Mouse (Mus musculus): ENCODE data around the gene Hist1h2bh. TPM values are rescaled to one million over a fixed set of nuclear protein-coding genes. Genes with fewer than 3 reads are reported as not detected.

Gene Hist1h2bh
- polyA plus RNA-seq, 2 experiments from 2014 or later = 0.38 TPM; not detected in 1

GRCm38 (mm10) chr13:23505662-23506345 lies 37.4 kb downstream of the Hist1h2bh start:
- no peak for ATAC-seq

GRCm38 (mm10) chr13:23503797-23504196 lies 39.4 kb downstream of the Hist1h2bh start:
- no peak for ATAC-seq

GRCm38 (mm10) chr13:23502916-23503315 lies 40.3 kb downstream of the Hist1h2bh start:
- ATAC-seq = no peak

- no peak for ATAC-seq
Measured at GRCm38 (mm10) chr13:23502031-23502567, 41.1 kb downstream of the Hist1h2bh start.

- ATAC-seq = no peak
Measured at GRCm38 (mm10) chr13:23501511-23501910, 41.7 kb downstream of the Hist1h2bh start.

- no peak for ATAC-seq
Measured at GRCm38 (mm10) chr13:23500424-23501200, 42.6 kb downstream of the Hist1h2bh start.

- ATAC-seq = no peak
Measured at GRCm38 (mm10) chr13:23499943-23500342, 43.2 kb downstream of the Hist1h2bh start.

- no peak for ATAC-seq
Measured at GRCm38 (mm10) chr13:23498653-23499052, 44.5 kb downstream of the Hist1h2bh start.

- ATAC-seq = no peak
Measured at GRCm38 (mm10) chr13:23497656-23498321, 45.4 kb downstream of the Hist1h2bh start.

GRCm38 (mm10) chr13:23495526-23495925 lies 47.7 kb downstream of the Hist1h2bh start:
- ATAC-seq = no peak

- no peak for ATAC-seq
Measured at GRCm38 (mm10) chr13:23491990-23492389, 51.2 kb downstream of the Hist1h2bh start.

Other genes starting within 250 kb of the Hist1h2bh start
- 10 to 100 TPM; 29.2 to 34.1 TPM for gene Zfp322a, start 174.2 kb downstream of the Hist1h2bh start, polyA plus RNA-seq (2017; shearing (Covaris generic))
- gene Abt1, start 119.5 kb downstream of the Hist1h2bh start, polyA plus RNA-seq (2017; shearing (Covaris generic)) = 10 to 100 TPM; 10.4 to 11.1 TPM
- not detected for gene Btn1a1, start 77.5 kb downstream of the Hist1h2bh start, polyA plus RNA-seq (2017; shearing (Covaris generic))
- not detected for gene Btn2a2, start 54.5 kb downstream of the Hist1h2bh start, polyA plus RNA-seq (2017; shearing (Covaris generic))
- gene Hist1h4h, start 12.3 kb downstream of the Hist1h2bh start, polyA plus RNA-seq (2017; shearing (Covaris generic)) = 1 to 10 TPM; 2.7 to 3.2 TPM
- not detected for gene Hist1h2af, start 9.5 kb downstream of the Hist1h2bh start, polyA plus RNA-seq (2017; shearing (Covaris generic))
- gene Hist1h3g, start 8.0 kb downstream of the Hist1h2bh start, polyA plus RNA-seq (2017; shearing (Covaris generic)) = 1 to 10 TPM in 1 of 2 experiments, not detected in 1; 1.1 TPM
- gene Hist1h3f, start 660 bp upstream of the Hist1h2bh start, polyA plus RNA-seq (2017; shearing (Covaris generic)) = 1 to 10 TPM in 1 of 2 experiments, not detected in 1; 1.1 TPM
- 1 to 10 TPM in 1 of 2 experiments, not detected in 1; 2.8 TPM for gene Hist1h4f, start 8.3 kb upstream of the Hist1h2bh start, polyA plus RNA-seq (2017; shearing (Covaris generic))
- under 1 TPM; 0.31 to 0.79 TPM for gene Hist1h1d, start 9.9 kb upstream of the Hist1h2bh start, polyA plus RNA-seq (2017; shearing (Covaris generic))
- gene Hist1h3e, start 19.0 kb upstream of the Hist1h2bh start, polyA plus RNA-seq (2017; shearing (Covaris generic)) = 1 to 10 TPM in 1 of 2 experiments, under 1 TPM in 1; 0.86 to 1.6 TPM
- 10 to 100 TPM; 26.7 to 59.1 TPM for gene Hist1h2ae, start 27.8 kb upstream of the Hist1h2bh start, polyA plus RNA-seq (2017; shearing (Covaris generic))
- gene Hist1h2bg, start 28.0 kb upstream of the Hist1h2bh start, polyA plus RNA-seq (2017; shearing (Covaris generic)) = 1 to 10 TPM; 4.0 to 5.7 TPM
- under 1 TPM in 1 of 2 experiments, not detected in 1; 0.83 TPM for gene Hist1h2bf, start 30.8 kb upstream of the Hist1h2bh start, polyA plus RNA-seq (2017; shearing (Covaris generic))
- gene Hist1h2ad, start 31.0 kb upstream of the Hist1h2bh start, polyA plus RNA-seq (2017; shearing (Covaris generic)) = 1 to 10 TPM in 1 of 2 experiments, not detected in 1; 2.3 TPM
- gene Hist1h3d, start 32.4 kb upstream of the Hist1h2bh start, polyA plus RNA-seq (2017; shearing (Covaris generic)) = not detected
- 10 to 100 TPM; 36.8 to 39.3 TPM for gene Hist1h4d, start 38.2 kb upstream of the Hist1h2bh start, polyA plus RNA-seq (2017; shearing (Covaris generic))
- 1 to 10 TPM; 1.5 to 1.7 TPM for gene Hist1h2be, start 77.7 kb upstream of the Hist1h2bh start, polyA plus RNA-seq (2017; shearing (Covaris generic))
- gene Hist1h1e, start 79.2 kb upstream of the Hist1h2bh start, polyA plus RNA-seq (2017; shearing (Covaris generic)) = 10 to 100 TPM; 11.9 to 13.5 TPM
- gene Hist1h2ac, start 140.6 kb upstream of the Hist1h2bh start, polyA plus RNA-seq (2017; shearing (Covaris generic)) = under 1 TPM in 1 of 2 experiments, not detected in 1; 0.28 TPM
- gene Hist1h2bc, start 140.8 kb upstream of the Hist1h2bh start, polyA plus RNA-seq (2017; shearing (Covaris generic)) = 1 to 10 TPM in 1 of 2 experiments, under 1 TPM in 1; 0.85 to 5.4 TPM
- gene Hist1h1t, start 152.4 kb upstream of the Hist1h2bh start, polyA plus RNA-seq (2017; shearing (Covaris generic)) = not detected
- gene Hist1h4c, start 155.1 kb upstream of the Hist1h2bh start, polyA plus RNA-seq (2017; shearing (Covaris generic)) = 1 to 10 TPM in 1 of 2 experiments, under 1 TPM in 1; 0.57 to 7.4 TPM
- under 1 TPM in 1 of 2 experiments, not detected in 1; 0.80 TPM for gene Hfe, start 167.5 kb upstream of the Hist1h2bh start, polyA plus RNA-seq (2017; shearing (Covaris generic))
- gene Hist1h1c, start 195.4 kb upstream of the Hist1h2bh start, polyA plus RNA-seq (2017; shearing (Covaris generic)) = 10 to 100 TPM in 1 of 2 experiments, 1 to 10 TPM in 1; 5.3 to 15.2 TPM
- 1 to 10 TPM in 1 of 2 experiments, not detected in 1; 2.4 TPM for gene Hist1h3c, start 202.2 kb upstream of the Hist1h2bh start, polyA plus RNA-seq (2017; shearing (Covaris generic))
- gene Hist1h2bb, start 203.3 kb upstream of the Hist1h2bh start, polyA plus RNA-seq (2017; shearing (Covaris generic)) = under 1 TPM in 1 of 2 experiments, not detected in 1; 0.73 TPM
- 1 to 10 TPM; 9.5 to 10.0 TPM for gene Hist1h2ab, start 207.7 kb upstream of the Hist1h2bh start, polyA plus RNA-seq (2017; shearing (Covaris generic))
- not detected for gene Hist1h3b, start 208.9 kb upstream of the Hist1h2bh start, polyA plus RNA-seq (2017; shearing (Covaris generic))
- 1 to 10 TPM in 1 of 2 experiments, not detected in 1; 2.8 TPM for gene Hist1h4b, start 213.6 kb upstream of the Hist1h2bh start, polyA plus RNA-seq (2017; shearing (Covaris generic))
- 1 to 10 TPM in 1 of 2 experiments, not detected in 1; 3.1 TPM for gene Hist1h4a, start 217.8 kb upstream of the Hist1h2bh start, polyA plus RNA-seq (2017; shearing (Covaris generic))
- gene Hist1h3a, start 219.0 kb upstream of the Hist1h2bh start, polyA plus RNA-seq (2017; shearing (Covaris generic)) = 1 to 10 TPM in 1 of 2 experiments, under 1 TPM in 1; 0.73 to 1.7 TPM
- 1 to 10 TPM; 5.1 to 7.8 TPM for gene Hist1h1a, start 220.3 kb upstream of the Hist1h2bh start, polyA plus RNA-seq (2017; shearing (Covaris generic))
- gene Trim38, start 226.5 kb upstream of the Hist1h2bh start, polyA plus RNA-seq (2017; shearing (Covaris generic)) = not detected

All from activated CD4-positive, CD25-positive, alpha-beta regulatory T cell, adult 4 months (primary cell).